Mouse (Mus musculus) G1E (cell line): ENCODE data around the gene Tubb4b.

Experiments used
- CTCF ChIP-seq: IDR thresholded peaks from 2 replicates; pipeline ENCODE4 v1.5.1; 2012; ENCODE audit warnings: low read depth, low read length, inconsistent platforms, mixed read lengths
- GATA1 ChIP-seq: IDR thresholded peaks from 2 replicates; pipeline ENCODE4 v1.6.1; 2012; ENCODE audit warnings: borderline replicate concordance, low read length, inconsistent platforms, mixed read lengths

GRCm38 (mm10) chr2:25258887-25259286 lies 34.4 kb upstream of the Tubb4b start:
- TF ChIP-seq CTCF (peak; percentile 46; the same call in 1 of the 2 replicates), GATA1 (no peak)
